Mouse (Mus musculus) ES-E14 (cell line): ENCODE measurements around the gene Mdp1.

Experiments
- HCFC1 ChIP-seq: IDR thresholded peaks from 2 replicates; pipeline ENCODE4 v1.6.1; 2012; ENCODE audit warnings: low read length, inconsistent platforms, borderline replicate concordance; ENCODE audit not compliant: insufficient read depth
- MAFK ChIP-seq: IDR thresholded peaks from 2 replicates; pipeline ENCODE4 v1.6.1; 2014; ENCODE audit warnings: mild to moderate bottlenecking, low read depth, low read length, inconsistent platforms; ENCODE audit not compliant: insufficient read depth

DNA sequence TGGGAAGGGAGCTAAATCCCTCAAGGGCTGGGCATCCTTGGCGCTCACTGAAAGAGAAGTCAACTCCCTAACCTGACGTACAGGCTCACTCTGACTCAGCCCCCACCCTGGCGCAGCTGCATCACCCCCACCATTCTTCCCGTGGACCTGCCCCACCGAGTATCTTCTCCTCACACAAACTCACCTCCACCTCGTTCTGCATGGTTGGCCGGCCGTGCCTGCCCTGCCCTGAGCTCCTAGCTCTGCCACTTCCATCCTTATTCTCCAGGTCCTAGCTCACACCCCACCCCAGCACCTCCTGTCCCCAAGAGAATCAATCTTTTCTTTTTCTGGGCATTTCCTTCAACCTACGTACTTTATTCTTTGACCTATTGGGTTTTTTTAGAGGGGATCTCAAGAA lies 40.8 kb upstream of the Mdp1 start:
- TF ChIP-seq MAFK (no peak), HCFC1 (no peak)
